Mouse (Mus musculus) gastrocnemius, postnatal 14 days (tissue): ENCODE results near the gene Uba2. TPM values are rescaled to one million over a fixed set of nuclear protein-coding genes. Genes with fewer than 3 reads are reported as not detected.
"Not testable (repeated sequence)": the region's sequence is repeated elsewhere in the genome, so short reads cannot be mapped to it uniquely, and the experiment has no call there.

Experiments
- DNase-seq: peaks from one replicate; pipeline ENCODE4 v3.0.0; 2021; ENCODE audit warnings: mixed read lengths
- intact Hi-C: fragments of 180-260 bp; cut with DNase I; formaldehyde crosslinking; loops from one replicate; pipeline ENCODE4 v1.15.1; 2025; ENCODE audit warnings: low total_unique reads
- long read RNA-seq, 2 experiments: library from polyadenylated mRNA; stranded (forward); transcript quantifications; one replicate each; pipeline ENCODE4 v2.0.0; 2021
- total RNA-seq, 2 experiments: library from RNA; stranded (reverse); gene quantifications; 2 replicates each; pipeline ENCODE4 v1.2.3; 2021

Gene Uba2
- 10 to 100 TPM; 36.4 to 44.3 TPM for total RNA-seq
- long read RNA-seq, experiment 1, transcript Uba2-201 (17 exons, 2,579 nt), result major isoform, 48 of 54 reads
- long read RNA-seq, experiment 1, partial matches to known transcripts, result 4 of 54 reads
- long read RNA-seq, experiment 1, other reads (novel, unspliced or antisense), result 1 of 54 reads
- long read RNA-seq, experiment 2, transcript Uba2-201 (17 exons, 2,579 nt), result major isoform, 44 of 56 reads
- long read RNA-seq, experiment 2, partial matches to known transcripts, result 3 of 56 reads
- long read RNA-seq, experiment 2, other reads (novel, unspliced or antisense), result 9 of 56 reads

DNA sequence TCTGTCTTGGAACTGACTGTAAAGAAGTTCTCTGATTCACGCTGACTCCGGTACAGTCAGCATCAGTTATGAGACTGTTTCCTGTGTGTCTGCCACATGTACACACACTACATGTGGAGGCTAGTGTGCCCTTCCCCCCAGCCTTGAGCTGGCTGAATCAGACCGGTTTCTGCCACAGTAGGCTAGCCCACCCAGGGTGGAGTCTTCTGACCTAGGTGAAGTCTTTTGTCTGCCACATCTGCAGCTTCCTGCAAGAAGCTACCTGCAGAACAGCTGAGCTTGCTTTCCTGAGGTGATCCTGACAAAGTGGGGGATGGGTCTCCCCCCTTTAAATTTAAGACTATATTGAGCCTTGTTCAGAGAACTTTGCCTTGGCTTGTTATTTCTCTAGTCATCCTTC is at the start of gene Uba2:
Gene Uba2, minus strand, starts transcription at position 146 of the 400 bp plus-strand sequence.
- DNase-seq, result no peak
- intact Hi-C loops, result no loop called here

DNA sequence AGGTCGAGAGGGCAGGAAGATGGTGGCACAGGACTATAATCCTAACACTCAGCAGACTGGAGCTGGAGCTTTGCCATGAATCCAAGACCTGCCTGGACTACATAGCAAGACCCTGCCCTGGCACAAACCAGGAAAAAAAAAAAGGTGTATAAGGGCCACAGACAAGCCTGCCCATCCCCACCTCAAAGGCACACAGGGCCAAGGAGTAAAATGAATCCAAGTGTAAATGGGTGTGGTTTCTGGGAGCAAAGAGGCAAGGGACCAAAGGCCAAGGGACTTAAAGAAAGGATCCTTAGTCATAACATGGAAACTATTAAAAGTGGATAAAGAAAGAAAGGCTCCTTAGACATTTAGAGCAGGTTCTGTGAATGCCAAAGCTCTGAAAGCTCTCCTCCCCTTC is 49.1 kb upstream of the Uba2 start:
- DNase-seq, result no peak
- intact Hi-C loops, result no loop called here

DNA sequence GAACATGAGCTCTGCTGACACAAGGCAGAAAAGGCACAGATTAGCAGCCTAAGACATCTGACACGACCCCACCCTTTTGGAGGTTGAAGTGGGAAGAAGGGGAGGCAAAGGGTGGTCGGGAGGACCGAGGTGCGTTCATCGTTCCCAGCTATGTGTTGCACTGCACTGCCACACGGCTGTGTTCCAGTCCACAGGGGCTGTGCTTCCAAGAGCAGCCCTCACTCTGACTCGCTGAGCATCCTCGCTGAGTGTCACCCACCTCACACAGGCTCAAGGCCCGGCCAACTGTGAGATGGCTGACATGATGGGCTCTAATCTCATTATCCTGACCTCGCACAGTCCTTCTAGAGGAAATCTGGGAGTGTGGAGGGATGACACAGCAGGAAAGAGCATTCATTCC is 47.1 kb upstream of the Uba2 start:
- intact Hi-C loops, result no loop called here
- no peak for DNase-seq

DNA sequence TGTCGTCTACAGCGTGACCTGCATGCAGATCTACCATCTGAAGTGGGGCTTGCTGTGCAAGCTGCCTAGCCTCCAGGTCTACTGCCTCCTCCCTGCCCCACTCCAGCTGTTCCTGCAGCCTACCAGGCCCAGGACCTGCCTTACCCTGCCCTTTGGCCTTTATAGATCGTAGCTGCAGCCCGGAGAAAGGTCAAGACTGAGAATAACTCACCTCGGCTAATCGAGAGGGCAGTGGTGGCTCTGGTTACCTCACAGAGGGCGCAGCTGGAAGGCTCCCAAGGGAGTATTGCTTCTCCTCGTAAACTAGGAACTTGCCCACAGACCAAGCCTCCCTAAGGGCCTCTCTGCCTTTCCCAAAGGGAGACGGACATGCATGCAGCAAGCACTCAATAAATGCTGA is 46.1 kb upstream of the Uba2 start:
- intact Hi-C loops, result no loop called here
- DNase-seq, result peak; percentile 77

DNA sequence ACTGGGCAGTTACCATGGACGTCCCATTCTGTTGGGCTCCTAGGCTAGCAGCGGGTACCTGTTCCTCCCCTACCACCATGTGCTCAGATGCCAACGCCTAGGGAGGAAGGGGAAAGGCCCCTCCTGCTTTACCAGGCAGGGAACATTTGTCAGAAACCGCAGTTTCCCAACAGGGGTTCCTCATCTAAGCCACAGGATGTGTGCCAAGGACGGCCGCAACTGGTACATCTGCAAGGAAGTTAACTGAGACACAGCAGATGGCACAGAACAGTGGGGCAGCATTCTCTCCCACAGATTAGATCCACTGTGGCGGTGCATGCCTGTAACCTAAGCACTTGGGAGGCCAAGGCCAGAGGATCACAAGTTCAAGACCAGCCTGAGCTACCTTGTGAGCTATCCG is 45.2 kb upstream of the Uba2 start:
- intact Hi-C loops, result no loop called here
- no peak for DNase-seq

DNA sequence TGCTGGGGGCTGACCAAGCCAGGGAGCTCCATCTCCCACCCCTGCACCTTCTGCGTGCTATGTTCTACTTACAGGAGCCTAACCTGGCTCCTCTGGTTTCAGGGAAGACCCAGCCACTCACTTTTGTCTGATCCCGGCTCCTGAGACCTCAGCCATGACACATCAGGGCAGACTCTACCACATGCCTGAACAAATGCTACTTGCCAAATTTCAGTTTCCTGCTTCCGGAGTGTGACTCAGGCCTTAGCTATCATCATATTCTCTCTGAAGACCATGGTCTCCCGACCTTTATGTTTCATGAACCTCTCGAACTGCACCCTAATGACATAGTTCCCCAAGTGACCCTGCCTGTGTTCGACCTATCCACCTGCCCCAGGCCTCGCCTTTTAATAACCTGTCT is 43.9 kb upstream of the Uba2 start:
- intact Hi-C loops, result no loop called here

DNA sequence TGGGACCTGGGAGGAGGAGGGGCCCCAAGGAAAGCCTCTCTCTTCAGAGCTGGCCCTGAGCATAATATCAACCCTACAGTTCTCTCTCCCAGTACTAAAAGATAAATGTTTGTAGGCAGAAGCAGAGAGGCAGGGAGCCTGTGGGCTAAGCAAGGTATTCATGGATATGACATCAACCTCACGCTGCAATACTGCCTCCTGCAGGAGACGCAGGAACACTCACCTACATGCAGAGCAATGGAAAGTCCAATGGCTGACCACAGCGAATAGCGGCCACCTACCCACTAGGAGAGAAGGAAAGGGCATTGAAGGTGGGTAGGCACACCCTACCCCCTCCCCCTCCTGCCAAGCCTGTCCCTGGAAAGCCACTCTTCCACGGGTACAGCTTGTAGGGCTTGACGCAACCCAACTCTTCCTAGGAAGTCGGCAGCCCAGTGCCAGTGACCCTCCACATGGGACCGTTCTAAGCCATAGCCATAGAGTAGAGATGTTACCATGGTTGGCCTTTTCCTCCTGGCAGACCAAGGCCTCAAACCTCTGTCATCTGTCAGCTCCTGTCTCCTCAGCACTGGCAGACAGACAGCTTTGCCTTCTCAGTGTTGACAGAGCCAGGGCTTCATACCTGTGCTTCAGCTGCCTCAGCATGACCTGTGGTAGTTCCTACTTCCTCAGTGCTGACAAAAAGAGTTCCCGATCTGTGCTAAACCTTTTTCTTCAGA is 38.8 kb upstream of the Uba2 start:
- intact Hi-C loops, result no loop called here
- DNase-seq, result no peak

More for the DNA sequence above, 43.9 kb upstream of the Uba2 start:
- DNase-seq, result no peak

DNA sequence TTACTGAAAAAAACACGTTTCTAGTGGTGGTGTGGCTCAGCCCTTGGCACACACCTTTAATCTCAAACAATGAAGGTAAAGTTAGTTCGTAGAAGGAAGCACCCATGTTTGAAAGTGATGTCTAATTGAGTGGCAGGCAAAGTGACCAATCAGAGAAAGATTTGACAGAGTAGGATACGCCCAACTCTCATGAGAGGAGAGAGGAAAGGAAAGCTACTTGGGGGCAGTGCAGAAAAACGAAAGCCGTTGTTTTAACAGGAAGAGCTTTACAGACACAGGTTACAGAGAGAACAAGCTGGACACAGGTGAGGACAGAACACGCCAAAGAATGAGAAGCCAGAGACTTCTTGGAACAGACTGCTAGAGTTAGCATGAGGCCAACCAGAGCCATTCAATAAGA is 36.9 kb upstream of the Uba2 start:
- DNase-seq, result no peak
- intact Hi-C loops, result no loop called here

DNA sequence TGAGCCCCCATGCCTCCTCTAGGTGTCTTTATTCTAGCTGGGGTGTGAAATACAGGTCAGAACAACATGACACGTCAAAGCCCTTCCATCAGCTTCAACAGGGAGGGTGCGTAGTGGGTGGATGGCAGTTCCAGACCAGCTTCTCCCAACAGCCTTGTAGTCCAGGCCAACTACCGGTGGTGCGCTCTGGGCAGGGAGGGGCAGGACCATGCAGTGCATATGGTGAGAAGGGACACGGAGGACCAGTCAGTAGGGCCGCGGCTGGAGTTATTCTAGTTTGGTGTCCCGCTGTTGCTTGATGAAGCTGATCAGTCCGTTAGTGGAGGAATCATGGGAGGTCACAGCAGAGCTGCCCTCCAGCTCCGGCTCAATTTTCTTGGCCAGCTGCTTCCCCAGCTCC is 32.7 kb upstream of the Uba2 start:
- intact Hi-C loops, DNase-seq: not testable (repeated sequence)

DNA sequence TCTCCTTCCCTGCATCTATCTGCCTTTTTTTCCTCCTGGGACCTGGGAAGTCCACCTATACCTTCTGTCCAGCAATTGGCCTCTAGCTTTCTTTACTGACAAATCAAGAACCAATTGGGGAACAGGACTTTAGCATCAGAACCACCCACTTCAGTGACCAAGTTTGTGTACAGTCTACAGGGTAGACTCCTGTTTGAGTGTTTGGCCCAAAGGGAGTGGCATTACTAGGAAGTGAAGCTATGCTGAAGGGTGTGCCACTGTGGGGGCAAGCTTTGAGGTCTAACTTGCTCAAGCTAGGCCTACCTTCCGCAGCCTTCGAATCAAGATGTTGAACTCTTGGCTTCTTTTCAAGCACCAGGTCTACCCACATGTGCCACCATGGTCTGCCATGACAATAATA is 31.4 kb upstream of the Uba2 start:
- DNase-seq, result no peak
- intact Hi-C loops, result no loop called here

DNA sequence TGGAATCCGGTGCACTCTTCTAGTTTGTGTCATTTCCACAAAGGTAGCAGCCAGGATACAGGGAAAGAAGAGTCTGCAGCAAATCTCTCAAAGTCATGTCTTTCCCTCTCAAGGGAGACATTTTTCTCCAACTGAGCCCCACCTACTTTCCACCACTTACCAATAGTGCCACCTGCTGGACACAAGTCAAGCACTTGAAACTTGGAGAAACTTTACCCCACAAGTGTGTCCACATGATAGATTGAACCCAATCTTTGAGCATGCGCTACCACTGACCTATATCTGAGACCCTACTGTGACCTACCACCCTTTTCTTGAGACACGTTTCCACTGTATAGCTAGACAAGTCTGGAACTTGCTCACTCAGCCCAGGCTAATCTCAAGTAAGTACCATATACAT is 28.9 kb upstream of the Uba2 start:
- intact Hi-C loops, result no loop called here
- DNase-seq, result no peak

DNA sequence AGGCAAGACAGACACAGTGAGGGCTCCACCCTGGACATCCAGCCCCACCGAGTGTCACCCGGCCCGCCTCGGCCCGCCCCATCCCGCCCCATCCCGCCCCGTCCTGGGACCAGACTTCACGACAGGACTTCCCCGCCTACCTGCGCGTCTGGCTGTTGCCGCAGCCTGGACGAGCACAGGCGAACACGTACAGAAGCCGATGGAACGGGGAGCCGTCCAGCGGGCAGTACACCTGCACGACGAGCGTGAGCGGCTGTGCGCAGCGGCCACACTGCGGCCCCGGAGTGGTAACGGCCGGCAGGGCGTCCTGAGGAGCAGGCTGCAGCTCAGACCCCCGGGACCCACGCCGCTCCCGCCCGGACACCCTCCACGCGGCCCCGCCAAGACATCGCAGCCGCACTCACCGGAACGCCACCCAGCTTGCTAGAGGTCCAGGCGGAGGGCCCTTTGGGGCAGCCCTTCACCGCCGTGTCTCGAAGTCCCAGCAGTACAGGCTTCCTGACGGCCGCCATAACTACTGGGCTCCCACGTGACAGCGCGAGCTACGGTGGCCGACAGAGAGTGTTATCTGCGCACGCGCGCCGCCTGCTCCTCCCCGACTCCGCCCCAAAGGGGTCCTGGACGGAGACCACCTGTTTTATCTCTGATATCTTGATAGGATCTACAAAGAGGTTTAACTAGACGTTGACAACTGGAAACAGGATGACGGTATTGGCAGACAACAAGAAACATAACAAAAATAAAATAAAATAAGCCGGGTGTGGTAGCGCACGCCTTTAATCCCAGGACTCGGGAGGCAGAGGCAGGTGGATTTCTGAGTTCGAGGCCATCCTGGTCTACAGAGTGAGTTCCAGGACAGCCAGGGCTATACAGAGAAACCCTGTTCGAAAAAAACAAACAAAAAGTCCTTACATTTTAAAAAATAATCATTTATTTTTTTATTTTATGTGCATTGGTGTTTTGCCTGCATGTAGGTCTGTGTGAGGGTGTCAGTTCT is 27.0 kb upstream of the Uba2 start, which contains the start of gene Pdcd2l:
Gene Pdcd2l, minus strand, starts transcription at position 530 of the 997 bp plus-strand sequence.
- DNase-seq, result peak; percentile 92
- intact Hi-C loops, result no loop called here

DNA sequence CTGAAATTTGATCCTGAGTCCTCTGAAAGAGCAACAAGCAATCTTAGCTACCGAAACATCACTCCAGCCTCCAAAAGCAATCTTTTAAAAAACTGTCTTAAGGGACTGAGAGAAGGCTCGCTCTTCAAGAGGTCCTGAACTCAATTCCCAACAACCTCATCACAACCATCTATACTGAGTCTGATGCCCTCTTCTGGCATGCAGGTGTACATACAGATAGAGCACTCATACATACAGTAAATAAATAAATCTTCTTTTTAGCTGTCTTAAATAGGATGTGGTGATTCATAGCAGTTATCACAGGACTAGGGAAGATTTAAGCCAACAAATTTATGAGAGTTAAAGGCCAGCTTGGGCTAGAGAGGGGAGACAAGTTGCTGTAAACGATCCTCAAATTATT is 26.2 kb upstream of the Uba2 start:
- intact Hi-C loops, result no loop called here
- DNase-seq, result no peak

DNA sequence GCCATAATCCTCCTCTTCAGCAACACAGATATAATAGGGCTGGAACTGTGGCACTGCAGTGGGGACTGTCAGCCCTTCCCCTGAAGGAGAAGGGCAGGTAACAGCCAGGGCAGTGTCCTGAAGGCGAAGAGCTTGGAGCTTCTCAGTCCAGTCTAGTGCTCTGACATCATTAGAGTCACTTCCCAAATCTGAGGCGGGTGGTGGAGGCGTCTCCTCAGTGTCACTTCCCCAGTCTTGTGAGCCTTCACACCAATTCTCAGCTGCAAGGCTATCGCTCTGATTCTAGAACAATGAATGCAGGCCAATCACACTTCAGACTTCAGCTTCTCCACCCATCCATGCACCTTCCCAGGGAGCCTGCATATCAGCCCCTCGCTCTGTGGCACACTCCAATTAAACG is 23.4 kb upstream of the Uba2 start:
- intact Hi-C loops, result no loop called here

DNA sequence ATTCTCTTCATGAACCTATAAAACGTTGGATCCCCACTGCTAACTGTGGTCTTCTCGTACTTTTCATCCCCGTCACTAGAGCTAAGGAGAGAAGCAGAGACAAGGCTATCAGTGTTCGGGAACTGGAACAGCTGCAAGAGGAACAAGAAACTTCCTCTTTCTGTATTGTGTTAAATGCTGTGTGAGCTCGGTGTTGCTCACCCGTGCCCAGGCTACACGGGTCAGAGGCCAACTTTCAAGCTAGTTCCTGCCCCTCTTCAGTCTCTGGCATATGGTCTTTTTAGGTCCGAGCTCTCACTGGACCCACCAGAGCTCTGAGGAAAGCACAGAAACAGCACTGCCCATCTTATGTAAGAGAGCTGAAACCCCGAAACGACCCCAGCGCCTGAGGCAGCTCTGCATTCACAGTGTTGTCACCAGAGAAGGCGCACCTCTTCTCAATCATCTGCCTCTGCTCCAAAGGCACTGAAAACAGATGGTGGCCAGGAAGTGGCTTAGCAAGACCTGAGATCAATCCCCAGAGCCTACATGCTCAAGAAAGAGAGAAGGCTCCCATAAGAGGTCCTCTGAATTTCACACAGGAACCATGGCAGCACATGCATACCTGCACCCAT is 20.1 kb upstream of the Uba2 start:
- intact Hi-C loops, result no loop called here
- DNase-seq, result no peak

More for the DNA sequence above, 23.4 kb upstream of the Uba2 start:
- no peak for DNase-seq

DNA sequence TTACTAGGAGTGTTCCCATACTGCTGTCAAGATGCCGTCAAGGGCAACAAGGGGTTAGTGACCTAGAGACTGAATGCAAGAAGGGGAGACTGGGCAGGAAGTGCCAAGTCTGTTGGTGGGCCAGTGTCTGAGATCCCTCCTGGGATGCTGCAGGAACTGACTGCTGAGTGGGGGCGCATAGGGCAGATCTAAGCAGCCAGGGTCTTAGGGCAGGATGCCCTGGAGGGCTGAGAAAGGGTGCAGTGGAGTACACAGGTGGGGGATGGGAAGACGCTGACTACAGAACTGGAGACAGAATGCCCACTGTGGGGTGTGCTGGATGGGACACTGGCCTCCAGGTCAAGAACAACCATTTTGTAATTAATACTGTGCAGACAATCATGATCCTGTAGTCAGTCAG is 14.4 kb upstream of the Uba2 start:
- DNase-seq, result no peak
- intact Hi-C loops, result no loop called here

DNA sequence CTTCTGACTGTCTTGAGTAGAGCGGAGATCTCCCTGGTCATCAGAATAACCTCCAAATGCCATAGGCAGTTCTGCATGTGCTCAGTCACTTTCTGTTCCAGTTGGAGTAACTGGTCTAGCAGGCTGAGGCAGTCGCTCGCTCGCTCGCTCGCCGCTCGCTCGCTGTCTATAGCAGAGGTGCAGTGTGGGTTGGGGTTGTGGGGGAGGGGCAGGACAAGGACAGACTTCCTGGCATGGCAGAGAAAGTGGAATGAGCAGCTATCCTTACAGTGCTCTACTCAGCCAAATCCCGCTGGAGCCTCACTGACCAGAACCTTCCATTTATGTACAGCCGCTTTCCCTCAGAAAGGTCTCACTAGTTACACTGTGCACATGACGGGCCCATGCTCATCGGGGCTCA is 14.0 kb upstream of the Uba2 start:
- no peak for DNase-seq
- intact Hi-C loops, result no loop called here

DNA sequence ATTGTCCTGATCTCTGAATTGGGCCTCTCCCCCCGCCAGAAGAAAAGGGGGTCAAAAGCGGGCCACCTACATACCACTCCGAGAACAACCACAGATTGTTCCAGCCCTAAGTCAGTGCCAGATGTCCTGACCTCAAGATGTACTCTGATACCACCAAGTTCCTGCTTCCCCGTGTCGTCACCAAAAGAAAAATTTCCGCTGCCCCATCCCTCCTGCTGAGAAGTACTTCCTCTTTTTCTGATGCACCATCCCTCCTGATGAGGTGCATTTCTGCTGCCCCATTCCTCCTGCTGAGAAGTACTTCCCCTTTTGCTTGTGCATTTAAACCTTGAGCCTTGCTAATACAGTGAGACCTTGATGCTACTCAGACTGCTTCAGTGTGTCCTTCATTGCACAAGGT is 6.8 kb upstream of the Uba2 start:
- DNase-seq, intact Hi-C loops: not testable (repeated sequence)

DNA sequence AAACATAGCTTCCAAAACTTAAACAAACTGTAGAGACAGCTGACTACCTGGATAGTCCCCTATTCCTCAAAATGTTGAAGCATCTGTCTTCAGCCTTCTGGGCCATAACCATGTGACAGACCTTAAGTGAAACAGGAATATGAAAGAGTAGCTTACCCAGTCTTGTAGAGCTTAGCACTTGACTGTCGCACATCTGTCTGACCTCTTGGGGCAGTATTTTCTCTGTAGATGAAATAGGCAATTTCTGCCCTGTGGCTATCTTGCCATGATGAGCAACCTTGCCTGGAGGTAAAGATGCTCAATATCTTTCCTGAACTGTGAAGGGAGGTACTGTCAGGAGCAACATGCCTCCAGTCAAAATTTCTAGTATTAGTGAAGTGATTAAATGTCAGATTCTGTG is 2.9 kb upstream of the Uba2 start:
- DNase-seq, result no peak
- intact Hi-C loops, result no loop called here
